Mouse (Mus musculus) testis, adult 10 weeks (tissue): Measurements from ENCODE around the gene Anp32e. TPM values are rescaled to one million over a fixed set of nuclear protein-coding genes. Genes with fewer than 3 reads are reported as not detected.

Experiments used
- polyA plus RNA-seq: library from polyadenylated mRNA; stranded (reverse); fragments of 350-450 nt; fragmentation: Illumina TruSeq; extraction: RNeasy Lipid Tissue Mini Kit (QIAGEN cat#74804); gene quantifications from one replicate; pipeline ENCODE4 v1.2.3, GENCODE M21; 2014; ENCODE audit warnings: low read depth, low replicate concordance

The Anp32e gene
- polyA plus RNA-seq = 34.5 TPM

GRCm38 (mm10) chr3:95928658-95929503 is at the start of gene Anp32e:
Gene Anp32e, plus strand, starts transcription at chr3:95929246.

GRCm38 (mm10) chr3:95881979-95882815 is 46.8 kb upstream of the Anp32e start, which contains the start of gene Ciart:
Gene Ciart, minus strand, starts transcription at chr3:95882251.

GRCm38 (mm10) chr3:95891211-95892065 is 37.6 kb upstream of the Anp32e start, which contains the start of gene BC028528:
Gene BC028528, minus strand, starts transcription at chr3:95892005.

GRCm38 (mm10) chr3:95893606-95894316 is 35.3 kb upstream of the Anp32e start, which contains the start of gene Aph1a:
Gene Aph1a, plus strand, starts transcription at chr3:95893969.

GRCm38 (mm10) chr3:95904568-95904967 is 24.5 kb upstream of the Anp32e start, which contains the start of gene Car14:
Gene Car14, minus strand, starts transcription at chr3:95904691.

GRCm38 (mm10) chr3:95995802-95996428 is 66.9 kb downstream of the Anp32e start, which contains the start of gene Plekho1:
Gene Plekho1, minus strand, starts transcription at chr3:95996001.

Other genes with a start within 250 kb of the Anp32e start
- 0.08 TPM for gene Adamtsl4, start 241.3 kb upstream of the Anp32e start, polyA plus RNA-seq
- gene Ecm1, start 189.7 kb upstream of the Anp32e start, polyA plus RNA-seq = 0.95 TPM
- gene Tars2, start 169.0 kb upstream of the Anp32e start, polyA plus RNA-seq = 12.8 TPM
- gene Rprd2, start 110.4 kb upstream of the Anp32e start, polyA plus RNA-seq = 29.8 TPM
- gene Prpf3, start 73.4 kb upstream of the Anp32e start, polyA plus RNA-seq = 39.6 TPM
- 11.8 TPM for gene Mrps21, start 57.7 kb upstream of the Anp32e start, polyA plus RNA-seq
- gene Ciart, start 47.0 kb upstream of the Anp32e start, polyA plus RNA-seq = 4.8 TPM
- 7.3 TPM for gene BC028528, start 37.2 kb upstream of the Anp32e start, polyA plus RNA-seq
- 3.9 TPM for gene Aph1a, start 35.3 kb upstream of the Anp32e start, polyA plus RNA-seq
- gene Car14, start 24.6 kb upstream of the Anp32e start, polyA plus RNA-seq = 1.8 TPM
- 8.6 TPM for gene Plekho1, start 66.8 kb downstream of the Anp32e start, polyA plus RNA-seq
- 15.0 TPM for gene Vps45, start 129.2 kb downstream of the Anp32e start, polyA plus RNA-seq
- gene Otud7b, start 175.3 kb downstream of the Anp32e start, polyA plus RNA-seq = 27.4 TPM
- 0.57 TPM for gene Mtmr11, start 232.8 kb downstream of the Anp32e start, polyA plus RNA-seq
- gene Sf3b4, start 243.1 kb downstream of the Anp32e start, polyA plus RNA-seq = 27.1 TPM